Mouse (Mus musculus) cerebellum, adult 2 months (tissue): ENCODE results near the gene Bcan.

Source experiments
- CTCF ChIP-seq: fragments of 200-500 bp; IDR thresholded peaks from 2 replicates; pipeline ENCODE4 v1.5.1; 2011; ENCODE audit warnings: low read depth, mild to moderate bottlenecking, control low read depth, low read length, moderate library complexity, borderline replicate concordance; ENCODE audit not compliant: insufficient read depth
- POLR2A ChIP-seq: fragments of 200-500 bp; IDR thresholded peaks from 2 replicates; pipeline ENCODE4 v1.6.1; 2011; ENCODE audit warnings: low read length, control low read depth, borderline replicate concordance; ENCODE audit not compliant: insufficient read depth

DNA sequence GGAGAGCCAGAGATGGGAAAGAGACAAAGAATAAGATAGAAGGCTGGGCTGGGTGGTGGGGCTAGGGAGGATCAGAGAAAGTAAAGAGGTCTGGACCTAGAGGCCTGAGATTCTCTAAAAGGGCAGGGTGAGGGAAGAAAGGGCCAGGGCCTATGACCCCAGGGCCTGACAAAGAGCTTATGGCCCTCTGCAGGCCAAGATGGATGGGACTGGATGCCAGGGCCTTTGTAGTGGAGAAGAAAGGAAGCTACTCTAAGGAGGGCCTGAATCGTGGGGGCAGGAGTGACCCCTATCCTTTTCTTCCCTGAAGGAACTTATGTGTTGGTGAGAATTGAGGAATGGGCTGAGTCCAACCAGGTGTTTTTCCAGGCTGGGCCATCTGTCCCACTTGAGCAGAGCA, 42.0 kb downstream of the Bcan start:
- TF ChIP-seq CTCF (no peak), POLR2A (no peak)
